14 mouse cellular contexts compared by ENCODE assay signal in the genomic region with DNA sequence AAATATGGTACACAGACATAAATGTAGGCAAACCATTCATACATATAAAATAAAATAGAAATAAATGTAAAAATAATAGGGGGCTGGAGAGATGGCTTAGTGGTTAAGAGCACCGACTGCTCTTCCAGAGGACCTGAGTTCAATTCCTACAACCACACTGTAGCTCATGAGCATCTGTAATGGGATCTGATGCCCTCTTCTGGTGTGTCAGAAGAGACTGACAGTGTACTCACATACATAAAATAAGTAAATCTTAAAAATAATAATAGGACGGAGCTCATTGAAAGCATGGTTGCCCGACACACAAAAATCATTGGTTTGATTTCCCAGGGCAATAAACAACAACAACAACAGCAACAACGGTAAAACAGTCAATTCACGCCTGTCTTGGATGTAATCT.
"Had no signal": no experiment of that assay in that cellular context is flagged by ENCODE, and none has a peak within 500 bp of the region (broad histone marks: within the 10 kb centered on the region; RNA-seq: fewer than 3 reads in every experiment).

No protein-coding gene starts in this region.

- H3K4me2 ChIP-seq: liver, embryonic 11.5 days; liver, embryonic 15.5 days; midbrain, embryonic 12.5 days; stomach, embryonic 15.5 days had no signal

- ATAC-seq: midbrain, embryonic 16.5 days had no signal

- H3K4me3 ChIP-seq: limb, embryonic 10.5 days; liver, embryonic 15.5 days; megakaryocyte, embryonic 14.5 days; midbrain, embryonic 12.5 days; stomach, embryonic 15.5 days had no signal

- H3K27ac ChIP-seq: limb, embryonic 10.5 days; liver, embryonic 15.5 days; macrophage; midbrain, embryonic 12.5 days; stomach, embryonic 15.5 days had no signal

- H3K9me3 ChIP-seq: limb, embryonic 10.5 days; liver, embryonic 15.5 days; megakaryocyte, embryonic 14.5 days; midbrain, embryonic 12.5 days; stomach, embryonic 15.5 days had no signal

- H3K4me1 ChIP-seq: limb, embryonic 10.5 days; liver, embryonic 15.5 days; midbrain, embryonic 12.5 days; stomach, embryonic 15.5 days had no signal

- H3K27me3 ChIP-seq: liver, embryonic 15.5 days; megakaryocyte, embryonic 14.5 days; midbrain, embryonic 12.5 days; stomach, embryonic 15.5 days had no signal

- H3K9ac ChIP-seq: liver, embryonic 15.5 days; midbrain, embryonic 12.5 days; stomach, embryonic 15.5 days had no signal

- DNase-seq: kidney, adult 2 months; kidney, postnatal 25 days; lung, adult 2 months; lung, postnatal 10 days; right cerebral cortex, postnatal 14 days; thymus, postnatal 14 days had no signal
